In the genomic region with DNA sequence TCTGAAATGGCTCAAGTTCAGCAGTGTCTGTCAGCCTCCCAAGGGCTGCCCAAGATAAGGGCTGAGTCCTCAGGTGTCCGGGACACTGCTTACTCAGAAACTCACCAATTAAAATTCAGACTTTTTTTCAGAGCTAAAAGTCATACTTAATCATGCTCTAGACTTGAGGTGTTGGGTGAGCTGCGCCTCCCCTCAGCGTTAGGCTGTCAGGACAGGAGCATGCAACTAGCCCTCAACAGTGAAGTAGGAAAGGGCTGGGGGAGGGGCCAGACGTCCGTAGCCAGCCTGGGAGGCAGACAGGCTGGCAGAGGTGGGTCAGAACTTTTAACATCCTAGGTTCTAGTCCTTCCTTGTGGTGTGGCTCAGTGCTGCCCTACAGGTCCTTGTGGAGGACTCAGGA, we compare ENCODE assay signal across 24 mouse cellular contexts.
"Had no signal": no experiment of that assay in that cellular context is flagged by ENCODE, and none has a peak within 500 bp of the region (broad histone marks: within the 10 kb centered on the region; RNA-seq: fewer than 3 reads in every experiment).

No protein-coding gene starts in this region.

- ATAC-seq: hindbrain, embryonic 16.5 days; inflammation-experienced regulatory T-cells, adult 6 months; intestine, embryonic 15.5 days; intestine, postnatal 0 days had no signal

- H3K27me3 ChIP-seq: heart, embryonic 12.5 days; hindbrain, embryonic 12.5 days; intestine, embryonic 15.5 days; limb, embryonic 12.5 days had no signal

- H3K4me2 ChIP-seq: heart, embryonic 12.5 days; hindbrain, embryonic 12.5 days; hindbrain, embryonic 14.5 days; intestine, embryonic 15.5 days; limb, embryonic 12.5 days had no signal

- H3K36me3 ChIP-seq: heart, embryonic 12.5 days; hindbrain, embryonic 10.5 days; hindbrain, embryonic 12.5 days; intestine, embryonic 15.5 days; limb, embryonic 10.5 days; limb, embryonic 12.5 days had no signal

- DNase-seq: gastrocnemius, adult 2 months; gastrocnemius, postnatal 10 days; gastrocnemius, postnatal 25 days; heart, adult 2 months; heart, postnatal 10 days; heart, postnatal 4 days; kidney, adult 18-20 months; kidney, adult 8-10 months; kidney, postnatal 10 days; kidney, postnatal 25 days; kidney, postnatal 4 days; liver had no signal

- H3K4me3 ChIP-seq: gastrocnemius, adult 2 months; heart, adult 2 months; heart, embryonic 12.5 days; hindbrain, embryonic 10.5 days; hindbrain, embryonic 12.5 days; intestine, embryonic 15.5 days; layer of hippocampus, adult 2 months; left cerebral cortex, adult 2 months; limb, embryonic 10.5 days; limb, embryonic 12.5 days had no signal

- H3K4me1 ChIP-seq: hindbrain, embryonic 10.5 days; hindbrain, embryonic 12.5 days; intestine, embryonic 15.5 days; limb, embryonic 10.5 days; limb, embryonic 12.5 days had no signal

- H3K9ac ChIP-seq: heart, embryonic 12.5 days; hindbrain, embryonic 12.5 days; hindbrain, embryonic 14.5 days; intestine, embryonic 15.5 days; limb, embryonic 12.5 days had no signal

- H3K27ac ChIP-seq: gastrocnemius, adult 2 months; heart, adult 2 months; hindbrain, embryonic 10.5 days; hindbrain, embryonic 12.5 days; hindbrain, embryonic 14.5 days; intestine, embryonic 15.5 days; layer of hippocampus, adult 2 months; left cerebral cortex, adult 2 months; limb, embryonic 10.5 days; limb, embryonic 12.5 days had no signal

- H3K9me3 ChIP-seq: heart, embryonic 12.5 days; hindbrain, embryonic 10.5 days; hindbrain, embryonic 12.5 days; intestine, embryonic 15.5 days; limb, embryonic 10.5 days; limb, embryonic 12.5 days had no signal
